Mouse (Mus musculus): ENCODE measurements around the gene Arglu1. TPM values are rescaled to one million over a fixed set of nuclear protein-coding genes. Genes with fewer than 3 reads are reported as not detected.

Gene Arglu1
- polyA plus RNA-seq, 1 experiment from 2014 or later = 116 TPM

DNA sequence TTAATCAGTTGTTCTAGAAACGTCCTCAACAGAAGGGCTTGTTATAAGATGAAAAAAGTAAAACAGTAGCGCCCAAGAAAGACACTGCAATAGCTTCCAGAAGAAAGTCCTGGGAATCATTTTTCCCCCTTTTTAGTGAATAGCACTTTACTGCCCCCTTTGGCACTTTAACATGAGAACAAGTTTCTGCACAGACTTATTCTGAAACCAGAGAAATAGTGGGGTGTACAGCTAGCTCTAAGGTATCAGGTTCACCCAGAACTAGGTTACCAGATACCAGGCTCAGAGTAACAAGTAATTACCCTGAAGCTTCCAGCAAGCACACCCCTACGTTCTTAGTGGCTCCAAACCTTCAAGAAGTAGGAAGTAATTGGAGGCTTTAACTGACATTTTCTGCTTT is 43.0 kb downstream of the Arglu1 start:
- Histone ChIP-seq H3K36me3 (ENCODE audit: control insufficient read depth, insufficient read depth, low read length) (0 out of 2 replicates have a peak, but pooled peaks cover 4% of the 10 kb centered on the region), H3K27ac (replicated peaks; ENCODE audit: low read depth, low read length) (0 out of 2 replicates have a peak overlapping the region, but pooled peaks have one; percentile 22), H3K4me1 (ENCODE audit: control insufficient read depth, insufficient read depth, low read length) (peaks cover 28% of the 10 kb centered on the region), H3K27me3 (replicated peaks; ENCODE audit: control insufficient read depth, insufficient read depth, low read length) (no peaks in the 10 kb centered on the region), H3K4me3 (ENCODE audit: low read depth, low read length) (no peak overlapping the region), H3K9me3 (ENCODE audit: control insufficient read depth, low read length) (no peaks in the 10 kb centered on the region), H3K9ac (ENCODE audit: low read depth, low read length) (no peak overlapping the region), H3K4me2 (ENCODE audit: low read depth, low read length) (peak overlapping the region; percentile 11; the same call in 1 of the 2 replicates)
- DNase-seq (ENCODE audit: low spot score) (peak; percentile 69), ATAC-seq (ENCODE audit: low read depth) (peak; percentile 86)
- 25% methylated on average over 3 of the region's 3 CpGs for WGBS

DNA sequence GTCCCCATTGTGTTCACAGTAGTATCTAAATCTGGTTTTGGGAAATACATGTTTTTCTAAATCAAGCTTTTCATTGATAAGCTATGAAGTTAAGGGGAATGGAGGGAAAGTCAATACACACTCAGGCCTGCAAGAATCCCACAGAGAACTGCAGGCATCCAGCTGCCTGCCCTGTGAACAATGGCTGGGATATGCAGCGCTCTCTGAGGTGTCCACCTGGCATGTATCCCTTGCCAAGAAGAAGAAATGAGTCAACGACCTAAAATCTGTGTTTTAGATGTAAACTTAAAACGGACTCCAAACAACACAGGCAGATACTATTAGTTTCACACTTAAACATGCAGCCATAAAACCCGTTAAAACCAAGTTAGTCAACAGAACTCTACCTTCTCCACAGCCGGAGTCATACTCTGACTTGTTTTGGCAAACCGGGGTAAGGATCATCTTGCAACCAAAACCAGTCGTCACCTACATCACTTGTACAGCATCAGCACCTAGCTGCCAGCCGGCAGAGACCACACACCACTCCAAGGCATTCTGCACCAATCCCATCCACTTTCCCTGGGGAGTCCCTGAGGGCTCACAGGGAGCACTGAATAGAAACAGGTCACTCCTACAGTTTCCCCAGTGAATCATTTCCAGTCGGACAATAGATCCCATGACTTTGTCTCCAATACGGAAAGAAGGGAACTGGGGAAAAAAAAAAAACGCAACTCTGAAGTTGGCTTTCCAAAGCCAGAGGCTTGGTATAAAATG is 46.0 kb downstream of the Arglu1 start:
- no peaks in the 10 kb centered on the region for H3K27me3 ChIP-seq (replicated peaks; ENCODE audit: control insufficient read depth, insufficient read depth, low read length)
- H3K27ac ChIP-seq (replicated peaks; ENCODE audit: low read depth, low read length) = no peak overlapping the region
- no peak overlapping the region for H3K4me3 ChIP-seq (ENCODE audit: low read depth, low read length)
- H3K9me3 ChIP-seq (ENCODE audit: control insufficient read depth, low read length) = no peaks in the 10 kb centered on the region
- 0 out of 2 replicates have a peak, but pooled peaks cover 2% of the 10 kb centered on the region for H3K36me3 ChIP-seq (ENCODE audit: control insufficient read depth, insufficient read depth, low read length)
- ATAC-seq (ENCODE audit: low read depth) (no peak), DNase-seq (ENCODE audit: low spot score) (no peak)
- H3K9ac ChIP-seq (ENCODE audit: low read depth, low read length) = no peak overlapping the region
- 71% methylated on average over 11 of the region's 11 CpGs for WGBS
- H3K4me1 ChIP-seq (ENCODE audit: control insufficient read depth, insufficient read depth, low read length) = peaks cover 9% of the 10 kb centered on the region
- no peak overlapping the region for H3K4me2 ChIP-seq (ENCODE audit: low read depth, low read length)

DNA sequence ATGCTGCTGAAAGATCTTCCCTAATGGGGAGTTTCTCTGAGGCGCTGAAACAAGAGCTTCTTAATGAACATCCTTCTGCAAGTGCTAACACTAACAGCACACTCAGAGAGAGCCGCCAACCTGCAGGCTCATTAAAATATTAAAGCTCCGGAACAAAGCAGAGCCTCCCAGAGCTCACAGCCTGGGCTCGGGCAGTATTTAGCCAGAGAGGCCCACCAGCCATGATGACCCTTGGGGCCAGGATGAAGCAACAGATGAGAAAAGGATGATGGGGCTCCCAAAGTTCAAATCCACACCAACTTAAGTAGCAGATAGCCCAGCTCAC is 50.1 kb downstream of the Arglu1 start:
- H3K9ac ChIP-seq (ENCODE audit: low read depth, low read length) = no peak overlapping the region
- no peak overlapping the region for H3K4me3 ChIP-seq (ENCODE audit: low read depth, low read length)
- ATAC-seq (ENCODE audit: low read depth) = peak; percentile 66; the same call in 1 of the 2 replicates
- 18% methylated on average over 4 of the region's 4 CpGs for WGBS
- peaks cover 14% of the 10 kb centered on the region; the same call in 1 of the 2 replicates for H3K36me3 ChIP-seq (ENCODE audit: control insufficient read depth, insufficient read depth, low read length)
- no peak overlapping the region for H3K4me2 ChIP-seq (ENCODE audit: low read depth, low read length)
- H3K4me1 ChIP-seq (ENCODE audit: control insufficient read depth, insufficient read depth, low read length) = no peaks in the 10 kb centered on the region; the same call in 1 of the 2 replicates
- H3K9me3 ChIP-seq (ENCODE audit: control insufficient read depth, low read length) = no peaks in the 10 kb centered on the region
- DNase-seq (ENCODE audit: low spot score) = no peak
- H3K27me3 ChIP-seq (replicated peaks; ENCODE audit: control insufficient read depth, insufficient read depth, low read length) = no peaks in the 10 kb centered on the region
- H3K27ac ChIP-seq (replicated peaks; ENCODE audit: low read depth, low read length) = no peak overlapping the region

DNA sequence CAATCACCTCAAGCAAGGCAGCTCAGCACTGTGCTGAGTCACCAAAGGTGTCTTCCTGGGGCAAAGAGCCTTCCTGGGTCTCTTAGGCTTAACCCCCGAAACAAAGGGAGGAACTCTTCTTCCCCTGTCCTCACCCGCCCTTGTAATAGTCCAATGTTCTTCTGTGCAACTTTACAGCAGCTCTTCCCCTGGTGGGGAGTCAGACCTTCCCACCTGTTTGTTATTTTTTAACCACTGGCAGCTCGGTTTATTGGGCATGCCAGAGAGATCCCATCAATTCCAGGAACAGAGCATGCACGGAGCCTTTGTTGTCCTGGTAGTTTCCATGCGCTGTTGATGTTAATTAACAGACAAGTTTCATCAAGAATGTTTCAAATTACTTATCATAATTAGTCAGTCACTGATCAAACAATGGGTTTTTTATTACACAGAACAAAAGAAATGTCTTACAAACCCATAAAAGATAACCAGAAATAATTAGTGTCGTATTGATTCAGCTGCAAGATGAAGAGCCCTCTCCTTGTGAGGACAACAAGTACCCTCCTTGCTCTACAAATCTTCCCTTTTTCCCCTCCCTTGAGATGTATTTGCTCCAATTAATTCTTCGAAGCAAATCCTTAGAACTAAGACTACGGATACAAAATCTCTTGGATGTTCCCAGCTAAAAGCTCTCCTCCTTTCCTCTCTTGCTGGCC is 50.6 kb downstream of the Arglu1 start:
- Histone ChIP-seq H3K9me3 (ENCODE audit: control insufficient read depth, low read length) (no peaks in the 10 kb centered on the region), H3K36me3 (ENCODE audit: control insufficient read depth, insufficient read depth, low read length) (peaks cover 14% of the 10 kb centered on the region; the same call in 1 of the 2 replicates), H3K27me3 (replicated peaks; ENCODE audit: control insufficient read depth, insufficient read depth, low read length) (no peaks in the 10 kb centered on the region), H3K4me3 (ENCODE audit: low read depth, low read length) (no peak overlapping the region), H3K27ac (replicated peaks; ENCODE audit: low read depth, low read length) (no peak overlapping the region), H3K4me2 (ENCODE audit: low read depth, low read length) (no peak overlapping the region), H3K9ac (ENCODE audit: low read depth, low read length) (no peak overlapping the region), H3K4me1 (ENCODE audit: control insufficient read depth, insufficient read depth, low read length) (no peaks in the 10 kb centered on the region)
- no peak for DNase-seq (ENCODE audit: low spot score)
- no peak for ATAC-seq (ENCODE audit: low read depth)
- 53% methylated on average over 8 of the region's 8 CpGs for WGBS

DNA sequence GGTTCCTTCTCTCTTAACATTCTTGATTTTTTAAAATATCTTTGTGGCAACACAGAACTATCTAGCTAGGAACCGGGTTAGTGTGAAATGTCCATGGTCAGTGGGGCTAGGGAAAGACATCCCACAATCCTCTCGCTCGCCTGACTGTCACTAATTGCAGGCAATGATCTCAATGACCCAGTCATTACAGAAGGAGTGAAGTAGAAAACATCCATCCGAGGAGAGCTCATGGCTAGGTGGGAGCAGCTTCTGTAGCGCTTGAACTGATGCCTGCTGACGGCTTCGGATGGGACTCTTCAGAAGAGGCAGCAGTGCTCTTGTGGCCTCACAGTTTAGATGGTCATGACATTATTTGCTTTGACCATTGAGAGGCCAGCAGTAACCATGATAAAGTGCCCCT is 58.9 kb downstream of the Arglu1 start:
- Histone ChIP-seq H3K4me2 (ENCODE audit: low read depth, low read length) (no peak overlapping the region), H3K27me3 (replicated peaks; ENCODE audit: control insufficient read depth, insufficient read depth, low read length) (no peaks in the 10 kb centered on the region), H3K4me3 (ENCODE audit: low read depth, low read length) (no peak overlapping the region), H3K9me3 (ENCODE audit: control insufficient read depth, low read length) (no peaks in the 10 kb centered on the region), H3K4me1 (ENCODE audit: control insufficient read depth, insufficient read depth, low read length) (peaks cover 6% of the 10 kb centered on the region), H3K27ac (replicated peaks; ENCODE audit: low read depth, low read length) (no peak overlapping the region), H3K9ac (ENCODE audit: low read depth, low read length) (no peak overlapping the region), H3K36me3 (ENCODE audit: control insufficient read depth, insufficient read depth, low read length) (peaks cover 42% of the 10 kb centered on the region)
- ATAC-seq (ENCODE audit: low read depth) (no peak), DNase-seq (ENCODE audit: low spot score) (no peak)
- WGBS = 76% methylated on average over 7 of the region's 7 CpGs

DNA sequence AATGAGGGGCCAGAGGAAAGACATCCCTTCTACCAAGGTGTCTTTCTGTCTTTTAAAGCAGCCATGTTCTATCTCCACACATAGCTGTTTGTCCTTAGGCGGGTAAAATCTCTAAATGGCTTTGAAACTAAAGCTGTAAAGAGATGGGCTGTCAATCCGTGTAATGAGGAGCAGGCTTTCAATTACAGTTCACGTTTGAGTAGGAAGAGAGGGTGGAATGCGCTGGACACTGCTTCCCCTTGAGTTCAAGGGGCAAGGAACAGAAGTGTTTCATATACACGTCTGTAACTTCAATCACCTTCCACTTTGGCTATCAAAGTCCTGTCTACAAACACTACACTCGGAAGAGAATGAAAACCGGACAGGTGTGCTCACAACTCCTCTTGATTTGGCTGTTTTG is 66.3 kb downstream of the Arglu1 start:
- Histone ChIP-seq H3K9ac (ENCODE audit: low read depth, low read length) (no peak overlapping the region), H3K27ac (replicated peaks; ENCODE audit: low read depth, low read length) (no peak overlapping the region), H3K27me3 (replicated peaks; ENCODE audit: control insufficient read depth, insufficient read depth, low read length) (no peaks in the 10 kb centered on the region), H3K9me3 (ENCODE audit: control insufficient read depth, low read length) (no peaks in the 10 kb centered on the region), H3K4me1 (ENCODE audit: control insufficient read depth, insufficient read depth, low read length) (peaks cover 17% of the 10 kb centered on the region), H3K36me3 (ENCODE audit: control insufficient read depth, insufficient read depth, low read length) (peaks cover 55% of the 10 kb centered on the region), H3K4me3 (ENCODE audit: low read depth, low read length) (no peak overlapping the region), H3K4me2 (ENCODE audit: low read depth, low read length) (no peak overlapping the region)
- 43% methylated on average over 7 of the region's 7 CpGs for WGBS
- DNase-seq (ENCODE audit: low spot score) = no peak
- ATAC-seq (ENCODE audit: low read depth) = no peak

DNA sequence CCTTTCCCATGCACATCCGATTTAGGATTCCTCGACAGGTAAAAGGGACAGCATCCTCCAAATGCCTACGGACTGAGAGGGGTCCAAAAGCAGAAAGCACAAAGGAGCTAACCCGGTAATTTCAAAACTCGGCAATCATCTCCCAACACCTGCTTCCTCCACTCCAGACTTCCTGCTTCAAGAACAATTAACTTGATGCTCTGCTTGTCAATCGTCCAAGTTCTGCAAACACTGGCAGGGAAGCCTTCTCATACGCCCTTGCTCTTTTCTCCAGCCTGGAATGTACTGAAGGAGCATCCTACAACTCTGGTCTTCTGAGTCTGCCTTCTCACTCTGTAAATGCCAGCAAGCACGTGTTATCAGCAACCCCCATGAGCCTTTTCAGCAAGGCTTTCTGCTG is 66.8 kb downstream of the Arglu1 start:
- Histone ChIP-seq H3K27me3 (replicated peaks; ENCODE audit: control insufficient read depth, insufficient read depth, low read length) (no peaks in the 10 kb centered on the region), H3K36me3 (ENCODE audit: control insufficient read depth, insufficient read depth, low read length) (peaks cover 60% of the 10 kb centered on the region), H3K4me3 (ENCODE audit: low read depth, low read length) (no peak overlapping the region), H3K27ac (replicated peaks; ENCODE audit: low read depth, low read length) (no peak overlapping the region), H3K9me3 (ENCODE audit: control insufficient read depth, low read length) (no peaks in the 10 kb centered on the region), H3K9ac (ENCODE audit: low read depth, low read length) (no peak overlapping the region), H3K4me2 (ENCODE audit: low read depth, low read length) (no peak overlapping the region), H3K4me1 (ENCODE audit: control insufficient read depth, insufficient read depth, low read length) (peaks cover 17% of the 10 kb centered on the region)
- ATAC-seq (ENCODE audit: low read depth) = 0 out of 2 replicates have a peak, but pooled peaks have one; percentile 9
- peak; percentile 72 for DNase-seq (ENCODE audit: low spot score)
- WGBS = 42% methylated on average over 8 of the region's 8 CpGs

DNA sequence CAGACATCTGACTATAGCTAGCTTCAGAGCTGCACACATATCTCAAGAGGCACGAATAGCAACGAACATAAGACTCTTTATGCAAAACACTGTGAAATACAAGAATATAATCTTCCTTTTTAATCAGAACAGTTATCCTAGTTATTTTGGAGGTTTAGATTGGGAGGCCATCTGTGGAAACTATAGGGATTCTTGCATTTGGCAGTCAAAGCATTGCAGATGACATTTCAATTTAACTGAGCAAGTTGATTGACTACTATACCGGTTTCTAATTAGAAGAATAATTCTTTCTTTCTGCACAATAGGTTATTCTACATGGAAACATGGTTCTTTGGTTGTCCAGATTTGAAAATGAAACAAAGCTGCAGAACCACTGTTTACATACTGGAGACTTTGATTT is 67.8 kb downstream of the Arglu1 start:
- H3K4me3 ChIP-seq (ENCODE audit: low read depth, low read length) = no peak overlapping the region
- H3K27me3 ChIP-seq (replicated peaks; ENCODE audit: control insufficient read depth, insufficient read depth, low read length) = no peaks in the 10 kb centered on the region
- ATAC-seq (ENCODE audit: low read depth) (no peak), DNase-seq (ENCODE audit: low spot score) (no peak)
- H3K4me2 ChIP-seq (ENCODE audit: low read depth, low read length) = no peak overlapping the region
- peaks cover 17% of the 10 kb centered on the region for H3K4me1 ChIP-seq (ENCODE audit: control insufficient read depth, insufficient read depth, low read length)
- H3K27ac ChIP-seq (replicated peaks; ENCODE audit: low read depth, low read length) = no peak overlapping the region
- WGBS = 75% methylated on average over 3 of the region's 3 CpGs
- no peaks in the 10 kb centered on the region for H3K9me3 ChIP-seq (ENCODE audit: control insufficient read depth, low read length)
- H3K9ac ChIP-seq (ENCODE audit: low read depth, low read length) = no peak overlapping the region
- H3K36me3 ChIP-seq (ENCODE audit: control insufficient read depth, insufficient read depth, low read length) = peaks cover 62% of the 10 kb centered on the region

All from embryonic facial prominence, embryonic 14.5 days (tissue).